Mouse (Mus musculus) stomach, embryonic 14.5 days (tissue): Measurements from ENCODE around the gene Pdlim5. TPM values are rescaled to one million over a fixed set of nuclear protein-coding genes. Genes with fewer than 3 reads are reported as not detected.

Experiments
- ATAC-seq: fragments of 200-750 bp; cut with Nextera tagmentation; 2 replicates; pipeline ENCODE4 v1.8.0; 2017; ENCODE audit warnings: low read depth, moderate TSS enrichment; ENCODE audit not compliant: insufficient number of reproducible peaks, insufficient read depth, low FRiP score
- H3K27ac ChIP-seq: fragments of 300-500 bp; sonication (generic); 2 replicates; pipeline ENCODE4 v1.5.1; 2014; ENCODE audit warnings: mild to moderate bottlenecking, low read length, moderate library complexity, mixed read lengths
- H3K27me3 ChIP-seq: fragments of 300-500 bp; sonication (generic); 2 replicates; pipeline ENCODE4 v1.6.1; 2014; ENCODE audit warnings: low read length, control low read depth, mixed read lengths; ENCODE audit not compliant: control insufficient read depth, insufficient read depth
- H3K36me3 ChIP-seq: fragments of 300-500 bp; sonication (generic); 2 replicates; pipeline ENCODE4 v1.6.1; 2014; ENCODE audit warnings: mild to moderate bottlenecking, control low read depth, low read length, moderate library complexity, mixed read lengths; ENCODE audit not compliant: control insufficient read depth, insufficient read depth
- H3K4me1 ChIP-seq: fragments of 300-500 bp; sonication (generic); 2 replicates; pipeline ENCODE4 v1.6.1; 2014; ENCODE audit warnings: low read length, control low read depth, mixed read lengths; ENCODE audit not compliant: control insufficient read depth, insufficient read depth
- H3K4me2 ChIP-seq: fragments of 300-500 bp; sonication (generic); replicated peaks from 2 replicates; pipeline ENCODE4 v1.6.1; 2014; ENCODE audit warnings: low read depth, low read length, control low read depth
- H3K4me3 ChIP-seq: fragments of 300-500 bp; sonication (generic); 2 replicates; pipeline ENCODE4 v1.5.1; 2014; ENCODE audit warnings: low read depth, low read length, control low read depth
- H3K9ac ChIP-seq: fragments of 300-500 bp; sonication (generic); replicated peaks from 2 replicates; pipeline ENCODE4 v1.6.1; 2014; ENCODE audit warnings: low read depth, mild to moderate bottlenecking, control low read depth, low read length, moderate library complexity, mixed read lengths
- H3K9me3 ChIP-seq: fragments of 300-500 bp; sonication (generic); 2 replicates; pipeline ENCODE4 v1.6.1; 2016; ENCODE audit warnings: low read depth, low read length, control low read depth; ENCODE audit not compliant: control insufficient read depth
- WGBS: fragments of 180-500 bp; shearing (Covaris S2); extraction: QIAGEN DNeasy Blood & Tissue Kit; methylation state at CpG from one replicate; pipeline ENCODE4 v1.1.7; 2014; 5-methylcytosine and 5-hydroxymethylcytosine counted together
- polyA plus RNA-seq: library from polyadenylated mRNA; unstranded; fragments of >200 nt; fragmentation: Nextera tagmentation; extraction: Ambion mirVana; gene quantifications from 2 replicates; pipeline ENCODE4 v1.2.1, GENCODE M21; 2014

Gene Pdlim5
- polyA plus RNA-seq, 1 experiment from 2014 or later, result 51.1 TPM

DNA sequence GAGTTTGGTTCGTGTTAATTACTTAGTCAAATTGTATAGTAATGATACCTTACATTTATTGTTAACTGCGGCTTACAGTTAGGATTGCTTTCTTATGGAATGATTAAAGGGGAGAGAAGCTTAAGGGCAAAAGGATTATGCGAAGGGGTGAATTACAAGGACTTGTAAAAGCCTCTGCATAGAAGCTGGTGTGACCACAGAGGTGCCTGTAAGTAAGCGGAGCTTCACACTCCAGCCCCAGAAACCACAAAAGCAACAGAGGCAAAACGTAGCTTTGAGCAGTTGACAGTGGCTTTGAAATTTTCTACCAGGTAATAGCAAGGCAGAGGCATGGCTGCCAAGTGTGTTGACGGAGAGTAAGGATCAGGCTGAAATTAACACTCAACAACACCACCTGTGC, 41.3 kb upstream of the Pdlim5 start:
- no peak for ATAC-seq
- 62% methylated on average over 6 of the region's 6 CpGs for WGBS
- no peaks in the 10 kb centered on the region for H3K36me3 ChIP-seq
- H3K9me3 ChIP-seq, result no peaks in the 10 kb centered on the region
- no peaks in the 10 kb centered on the region for H3K27me3 ChIP-seq
- no peak overlapping the region for H3K4me3 ChIP-seq
- H3K4me2 ChIP-seq, result no peak overlapping the region
- H3K4me1 ChIP-seq, result 0 out of 2 replicates have a peak, but pooled peaks cover 3% of the 10 kb centered on the region
- H3K27ac ChIP-seq, result no peak overlapping the region
- H3K9ac ChIP-seq, result no peak overlapping the region

DNA sequence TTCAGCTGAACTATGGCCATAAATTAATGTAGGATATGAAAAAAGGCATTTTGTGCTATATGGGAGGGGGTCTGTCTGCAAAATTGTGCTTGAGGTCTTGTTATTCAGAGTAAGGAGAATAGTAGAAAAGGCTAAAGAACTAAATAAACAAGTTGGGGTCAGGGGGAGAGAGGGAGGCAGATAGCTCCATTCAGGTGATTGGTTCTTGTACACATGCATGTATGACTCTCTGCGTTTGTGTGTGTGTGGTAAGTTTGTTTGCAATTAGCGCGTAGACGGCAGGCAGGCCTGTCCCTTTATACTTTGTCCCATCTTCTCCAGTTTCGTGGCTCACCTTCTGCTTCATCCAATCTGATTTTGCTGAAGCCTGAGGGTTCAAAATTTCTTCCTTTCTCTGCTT, 40.7 kb upstream of the Pdlim5 start:
- Histone ChIP-seq H3K9me3 (no peaks in the 10 kb centered on the region), H3K27ac (no peak overlapping the region), H3K27me3 (no peaks in the 10 kb centered on the region), H3K9ac (no peak overlapping the region), H3K4me2 (no peak overlapping the region), H3K36me3 (no peaks in the 10 kb centered on the region), H3K4me1 (0 out of 2 replicates have a peak, but pooled peaks cover 3% of the 10 kb centered on the region), H3K4me3 (no peak overlapping the region)
- no peak for ATAC-seq
- WGBS, result 62% methylated on average over 5 of the region's 5 CpGs

DNA sequence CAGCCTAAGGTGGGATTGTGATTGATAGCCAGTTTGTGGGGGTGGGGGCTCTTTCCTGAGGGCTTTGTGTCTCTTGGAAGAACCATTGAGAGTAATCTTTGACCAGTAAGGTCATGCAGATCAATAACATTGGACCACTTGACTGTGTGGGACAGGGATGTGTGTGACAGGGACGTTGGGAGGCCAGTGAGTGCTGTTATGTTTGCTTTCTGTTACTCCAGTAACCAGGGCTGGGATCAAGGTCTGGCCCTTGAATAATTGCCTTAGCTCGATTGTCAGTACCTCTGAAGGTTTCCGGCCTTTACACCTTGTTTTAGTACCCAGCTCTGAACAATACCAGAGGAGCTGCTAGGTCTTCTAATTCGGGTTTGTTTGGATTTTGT, 39.3 kb upstream of the Pdlim5 start:
- 0 out of 2 replicates have a peak, but pooled peaks have one; percentile 48 for ATAC-seq
- WGBS, result 35% methylated on average over 4 of the region's 4 CpGs
- H3K9ac ChIP-seq, result no peak overlapping the region
- H3K4me1 ChIP-seq, result 0 out of 2 replicates have a peak, but pooled peaks cover 3% of the 10 kb centered on the region
- H3K4me2 ChIP-seq, result no peak overlapping the region
- no peaks in the 10 kb centered on the region for H3K9me3 ChIP-seq
- H3K27me3 ChIP-seq, result no peaks in the 10 kb centered on the region
- no peak overlapping the region for H3K27ac ChIP-seq
- no peak overlapping the region for H3K4me3 ChIP-seq
- no peaks in the 10 kb centered on the region for H3K36me3 ChIP-seq

DNA sequence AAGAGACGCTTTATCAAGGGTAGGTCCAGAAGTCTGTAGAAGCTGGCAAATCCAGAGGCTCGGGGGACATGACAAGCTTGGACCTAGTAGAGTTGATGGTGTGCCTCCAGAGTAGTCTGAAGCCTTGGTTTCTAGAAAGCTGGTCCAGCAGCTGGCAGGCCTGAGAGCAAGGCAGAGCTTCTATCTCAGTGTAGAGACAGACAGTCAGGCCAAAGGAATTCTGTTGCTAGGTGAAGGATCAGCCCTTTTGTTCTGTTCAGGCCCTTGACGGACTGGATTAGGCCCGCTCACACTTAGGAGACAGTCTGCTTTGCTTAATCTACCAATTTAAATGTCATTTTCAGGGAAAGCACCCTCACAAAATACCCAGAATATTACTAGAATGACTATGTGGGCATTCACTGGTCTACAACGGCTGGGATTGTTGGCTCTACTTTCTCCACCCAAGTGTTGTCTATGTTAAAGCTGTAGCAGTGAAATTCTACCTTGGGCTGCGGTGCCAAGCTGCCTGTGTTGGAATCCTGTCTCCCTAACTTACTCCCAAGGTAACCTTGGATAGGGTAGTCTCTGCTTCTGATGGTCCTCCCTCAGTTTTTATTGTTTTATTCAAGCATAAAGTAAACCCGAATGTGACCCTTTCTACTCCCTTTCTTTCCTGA, 38.8 kb upstream of the Pdlim5 start:
- H3K36me3 ChIP-seq, result no peaks in the 10 kb centered on the region
- no peaks in the 10 kb centered on the region for H3K27me3 ChIP-seq
- no peak overlapping the region for H3K9ac ChIP-seq
- no peak for ATAC-seq
- H3K9me3 ChIP-seq, result no peaks in the 10 kb centered on the region
- 0 out of 2 replicates have a peak, but pooled peaks cover 3% of the 10 kb centered on the region for H3K4me1 ChIP-seq
- WGBS, result 61% methylated on average over 7 of the region's 7 CpGs
- no peak overlapping the region for H3K4me3 ChIP-seq
- no peak overlapping the region for H3K27ac ChIP-seq
- no peak overlapping the region for H3K4me2 ChIP-seq

DNA sequence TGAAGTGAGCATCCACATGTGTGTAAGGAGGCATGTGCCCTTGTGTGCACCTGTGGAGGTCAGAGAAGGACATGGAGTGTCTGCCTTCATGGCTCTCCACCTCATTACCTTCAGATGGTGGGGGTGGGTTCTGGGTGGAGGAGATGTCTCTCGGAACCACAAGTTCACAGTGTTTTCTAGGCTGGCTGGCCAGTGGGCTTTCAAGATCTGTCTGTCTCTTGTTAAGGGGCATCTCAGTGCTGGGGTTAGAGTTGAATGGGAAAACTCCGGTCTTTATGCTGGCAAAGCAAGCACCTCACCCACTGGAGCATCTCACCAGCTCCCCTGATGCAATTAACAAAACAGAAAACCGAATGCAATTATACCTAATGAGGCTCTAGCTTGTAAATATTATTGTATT, 36.0 kb upstream of the Pdlim5 start:
- Histone ChIP-seq H3K4me2 (no peak overlapping the region), H3K27me3 (no peaks in the 10 kb centered on the region), H3K4me1 (no peaks in the 10 kb centered on the region), H3K9me3 (no peaks in the 10 kb centered on the region), H3K4me3 (no peak overlapping the region), H3K9ac (no peak overlapping the region), H3K27ac (no peak overlapping the region), H3K36me3 (no peaks in the 10 kb centered on the region)
- no peak for ATAC-seq
- 72% methylated on average over 3 of the region's 3 CpGs for WGBS

DNA sequence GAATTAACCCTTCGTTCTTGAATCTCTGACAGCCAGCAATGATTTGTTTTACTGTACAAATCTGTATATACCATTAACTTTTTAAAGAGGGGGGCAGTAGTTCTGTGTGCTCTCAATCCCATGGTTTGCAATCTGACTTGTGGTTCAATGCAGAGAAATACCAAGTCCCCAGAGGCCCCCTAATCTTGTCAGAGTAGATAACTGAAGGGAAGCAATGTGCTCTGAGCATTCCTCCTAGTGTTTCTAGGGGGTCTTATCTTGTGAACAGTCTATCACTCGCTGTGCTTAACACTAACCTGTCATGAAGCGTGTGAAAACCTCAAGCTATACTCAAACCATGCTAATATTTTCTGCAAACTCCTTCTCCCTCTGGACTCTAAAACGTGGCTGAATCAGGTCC, 34.6 kb upstream of the Pdlim5 start:
- Histone ChIP-seq H3K36me3 (no peaks in the 10 kb centered on the region), H3K4me3 (no peak overlapping the region), H3K4me2 (no peak overlapping the region), H3K9ac (no peak overlapping the region), H3K27ac (no peak overlapping the region), H3K4me1 (no peaks in the 10 kb centered on the region), H3K27me3 (no peaks in the 10 kb centered on the region), H3K9me3 (no peaks in the 10 kb centered on the region)
- 37% methylated on average over 4 of the region's 4 CpGs for WGBS
- ATAC-seq, result no peak

DNA sequence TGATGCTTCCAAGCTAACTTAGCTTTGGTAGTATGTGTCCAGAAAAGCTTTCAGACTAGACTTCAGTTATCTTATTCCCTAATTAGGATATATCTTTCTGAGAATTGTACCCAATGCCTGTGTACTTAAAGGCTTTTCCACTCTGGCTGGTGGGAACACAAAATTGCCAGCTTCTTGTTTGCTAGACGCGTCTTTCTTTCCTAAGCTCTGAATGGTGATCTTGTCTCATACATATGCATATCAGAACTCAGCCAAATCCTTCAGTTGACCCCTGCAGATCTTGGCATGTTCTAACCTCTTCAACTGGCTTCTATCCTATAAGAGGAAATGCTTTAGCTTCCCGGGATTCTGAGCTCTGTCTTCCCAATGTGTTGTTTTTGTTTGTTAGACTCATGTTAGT, 31.3 kb upstream of the Pdlim5 start:
- peaks cover 3% of the 10 kb centered on the region; the same call in 1 of the 2 replicates for H3K4me1 ChIP-seq
- no peak overlapping the region for H3K4me2 ChIP-seq
- ATAC-seq, result no peak
- H3K27me3 ChIP-seq, result no peaks in the 10 kb centered on the region
- no peak overlapping the region for H3K27ac ChIP-seq
- H3K36me3 ChIP-seq, result no peaks in the 10 kb centered on the region
- no peaks in the 10 kb centered on the region for H3K9me3 ChIP-seq
- no peak overlapping the region for H3K9ac ChIP-seq
- H3K4me3 ChIP-seq, result no peak overlapping the region
- 72% methylated on average over 3 of the region's 3 CpGs for WGBS

DNA sequence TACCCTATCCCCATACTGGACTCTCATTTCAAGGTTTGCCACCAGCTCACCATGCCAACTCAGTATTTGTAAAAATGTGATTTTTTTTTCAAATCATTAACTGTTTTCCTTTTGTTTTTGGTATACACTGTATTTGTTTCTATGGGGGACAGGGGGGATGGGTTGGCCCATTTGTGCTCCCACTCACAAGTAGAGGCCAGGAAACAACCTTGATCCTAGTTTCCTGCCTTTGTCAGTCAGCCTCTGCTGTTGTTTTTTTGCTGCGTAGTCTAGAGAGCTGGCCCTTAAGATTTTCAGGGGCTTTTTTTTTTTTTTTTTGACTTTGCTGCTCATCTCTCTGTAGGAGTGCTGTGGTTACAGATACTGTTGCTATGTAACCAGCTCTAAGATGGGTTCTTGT, 28.6 kb upstream of the Pdlim5 start:
- no peak overlapping the region for H3K9ac ChIP-seq
- H3K9me3 ChIP-seq, result no peaks in the 10 kb centered on the region
- H3K27ac ChIP-seq, result no peak overlapping the region
- ATAC-seq, result no peak
- peaks cover 3% of the 10 kb centered on the region; the same call in 1 of the 2 replicates for H3K4me1 ChIP-seq
- no peaks in the 10 kb centered on the region for H3K27me3 ChIP-seq
- H3K4me2 ChIP-seq, result no peak overlapping the region
- H3K36me3 ChIP-seq, result no peaks in the 10 kb centered on the region
- H3K4me3 ChIP-seq, result no peak overlapping the region
- 55% methylated on average over 1 of the region's 1 CpGs for WGBS

DNA sequence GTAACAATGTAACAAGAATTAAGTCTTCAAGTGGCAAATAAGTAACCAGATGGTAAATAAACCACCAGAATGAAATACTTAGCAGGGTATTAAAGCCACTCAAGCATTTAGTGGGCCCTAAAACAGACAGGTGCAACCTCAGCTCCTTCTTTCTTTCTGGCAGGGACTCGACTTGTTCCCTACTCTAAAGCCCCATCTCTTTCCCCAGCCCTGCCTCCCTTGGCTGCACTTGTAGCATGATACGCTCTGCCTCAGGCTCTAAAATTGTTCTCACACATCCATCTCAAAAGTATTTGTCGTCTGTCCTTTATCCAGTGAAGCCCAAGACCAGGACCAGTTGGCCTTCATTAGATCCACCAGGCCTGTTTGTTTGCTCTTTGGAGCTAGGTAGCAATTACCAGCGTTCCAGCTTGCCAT, 28.0 kb upstream of the Pdlim5 start:
- Histone ChIP-seq H3K36me3 (no peaks in the 10 kb centered on the region), H3K27ac (0 out of 2 replicates have a peak overlapping the region, but pooled peaks have one; percentile 3), H3K4me1 (peaks cover 3% of the 10 kb centered on the region; the same call in 1 of the 2 replicates), H3K4me3 (no peak overlapping the region), H3K4me2 (no peak overlapping the region), H3K9me3 (no peaks in the 10 kb centered on the region), H3K27me3 (no peaks in the 10 kb centered on the region), H3K9ac (no peak overlapping the region)
- WGBS, result 28% methylated on average over 4 of the region's 4 CpGs
- no peak for ATAC-seq
